In genomic region chr9:57995282-57995681, GRCm38 (mm10) we compare ENCODE assay signal across 10 mouse cellular contexts. TPM values are rescaled to one million over a fixed set of nuclear protein-coding genes. Genes with fewer than 3 reads are reported as not detected.
DNase-seq lines count a peak whose midpoint lies in the region; ATAC-seq and TF ChIP-seq lines count a peak whose summit lies in the region.
"Had no signal": no experiment of that assay in that cellular context is flagged by ENCODE, and none has a peak within 500 bp of the region (broad histone marks: within the 10 kb centered on the region; RNA-seq: fewer than 3 reads in every experiment).

No protein-coding gene starts in this region.

- no peaks in the 10 kb centered on the region for H3K9me3 ChIP-seq in hindbrain, embryonic 11.5 days (ENCODE audit: control insufficient read depth, low read length)
- no peaks in the 10 kb centered on the region for H3K9me3 ChIP-seq in hindbrain, embryonic 12.5 days (replicated peaks)
- H3K9me3 ChIP-seq: limb, embryonic 13.5 days had no signal

- H3K9ac ChIP-seq in hindbrain, embryonic 11.5 days (ENCODE audit: low read depth, low read length), result no peak overlapping the region
- H3K9ac ChIP-seq in hindbrain, embryonic 12.5 days, result no peak overlapping the region
- H3K9ac ChIP-seq: limb, embryonic 13.5 days had no signal

- no peak for ATAC-seq in hindbrain, embryonic 11.5 days (ENCODE audit: low FRiP score)
- no peak for ATAC-seq in hindbrain, embryonic 12.5 days (ENCODE audit: low FRiP score)

- DNase-seq in hindbrain, embryonic 11.5 days (ENCODE audit: low spot score), result peak; percentile 64
- peak; percentile 43 for DNase-seq in right cerebral cortex, adult 18-20 months
- no peak for DNase-seq in right cerebral cortex, postnatal 4 days
- DNase-seq in yolk sac, embryonic 10.5 days (ENCODE audit: low spot score), result no peak
- DNase-seq in layer of hippocampus, adult 9-10 months (ENCODE audit: low spot score), result no peak
- DNase-seq in frontal cortex, postnatal 25 days (ENCODE audit: low spot score in 2 of 2), result no peak
- DNase-seq: adrenal gland, adult 2 months had no signal

- H3K4me2 ChIP-seq in hindbrain, embryonic 11.5 days (replicated peaks; ENCODE audit: low read depth, low read length), result no peak overlapping the region
- H3K4me2 ChIP-seq in hindbrain, embryonic 12.5 days (replicated peaks), result no peak overlapping the region
- H3K4me2 ChIP-seq: limb, embryonic 13.5 days had no signal

- no peaks in the 10 kb centered on the region for H3K4me1 ChIP-seq in hindbrain, embryonic 11.5 days (replicated peaks; ENCODE audit: control insufficient read depth, insufficient read depth, low read length)
- H3K4me1 ChIP-seq in hindbrain, embryonic 12.5 days, result peaks cover 14% of the 10 kb centered on the region
- no peaks in the 10 kb centered on the region for H3K4me1 ChIP-seq in embryonic fibroblast, embryonic 13.5 days (ENCODE audit: control insufficient read depth, insufficient read depth, low read length)

- 0 out of 2 replicates have a peak, but pooled peaks have one; percentile 11 for TF ChIP-seq CTCF in embryonic fibroblast, embryonic 13.5 days (IDR thresholded peaks at IDR 0.05; ENCODE audit: borderline replicate concordance, insufficient read depth, low read length)

- no peaks in the 10 kb centered on the region for H3K27me3 ChIP-seq in hindbrain, embryonic 11.5 days (ENCODE audit: control insufficient read depth, insufficient read depth, low read length)
- H3K27me3 ChIP-seq in hindbrain, embryonic 12.5 days, result peaks cover 24% of the 10 kb centered on the region

- no peak overlapping the region for H3K4me3 ChIP-seq in hindbrain, embryonic 11.5 days (ENCODE audit: low read depth, low read length)
- no peak overlapping the region for H3K4me3 ChIP-seq in hindbrain, embryonic 12.5 days
- no peak overlapping the region for H3K4me3 ChIP-seq in embryonic fibroblast, embryonic 13.5 days (ENCODE audit: insufficient read depth, low read length)
- H3K4me3 ChIP-seq: limb, embryonic 13.5 days had no signal

- no peaks in the 10 kb centered on the region for H3K36me3 ChIP-seq in hindbrain, embryonic 11.5 days (ENCODE audit: control insufficient read depth, insufficient read depth, low read length)
- no peaks in the 10 kb centered on the region for H3K36me3 ChIP-seq in hindbrain, embryonic 12.5 days
- H3K36me3 ChIP-seq: limb, embryonic 13.5 days had no signal

- 37% methylated on average over 4 of the region's 4 CpGs for WGBS in hindbrain, embryonic 11.5 days
- 38% methylated on average over 4 of the region's 4 CpGs for WGBS in hindbrain, embryonic 12.5 days

- no peak for TF ChIP-seq POLR2A in embryonic fibroblast, embryonic 13.5 days (IDR thresholded peaks at IDR 0.05; ENCODE audit: low read depth, low read length)

- H3K27ac ChIP-seq in hindbrain, embryonic 11.5 days (ENCODE audit: low read depth, low read length), result no peak overlapping the region
- H3K27ac ChIP-seq in hindbrain, embryonic 12.5 days, result no peak overlapping the region
- no peak overlapping the region for H3K27ac ChIP-seq in embryonic fibroblast, embryonic 13.5 days (ENCODE audit: insufficient read depth, low read length)
- H3K27ac ChIP-seq: limb, embryonic 13.5 days had no signal

RNA-seq across cellular contexts. Expression of gene Cyp11a1, which starts 10.9 kb away (rescaled TPM):
- not detected in 2 replicates for polyA plus RNA-seq in hindbrain, embryonic 11.5 days (2014; fragmentation: Nextera tagmentation; extraction: Ambion mirVana)
- polyA plus RNA-seq in hindbrain, embryonic 12.5 days (2016; fragmentation: Nextera tagmentation; extraction: Ambion mirVana), result 0.17 and 0.38 TPM in 2 replicates
- 0.13 and 0.74 TPM in 2 replicates for polyA plus RNA-seq in embryonic fibroblast, embryonic 13.5 days (2011; ENCODE audit: insufficient read length, low read depth, missing spikeins)

RNA-seq across cellular contexts. Expression of gene Sema7a, which starts 55.4 kb away (rescaled TPM):
- polyA plus RNA-seq in hindbrain, embryonic 11.5 days (2014; fragmentation: Nextera tagmentation; extraction: Ambion mirVana), result 2.0 and 3.6 TPM in 2 replicates
- 1.0 and 1.7 TPM in 2 replicates for polyA plus RNA-seq in hindbrain, embryonic 12.5 days (2016; fragmentation: Nextera tagmentation; extraction: Ambion mirVana)
- polyA plus RNA-seq in embryonic fibroblast, embryonic 13.5 days (2011; ENCODE audit: insufficient read length, low read depth, missing spikeins), result 6.5 and 17.5 TPM in 2 replicates

Comparison
In these comparisons a context has a peak if more than half of its experiments do, and no peak if none do; other contexts are left out.
1. DNase-seq: peak in hindbrain, embryonic 11.5 days (single experiment) and right cerebral cortex, adult 18-20 months (single experiment); none in right cerebral cortex, postnatal 4 days (single experiment), yolk sac, embryonic 10.5 days (single experiment), layer of hippocampus, adult 9-10 months (single experiment) and frontal cortex, postnatal 25 days (0 of 2).